Mouse (Mus musculus): ENCODE measurements at regions not wholly inside any gene's neighbourhood (a gene's known extent, or its start where the extent isn't known, plus 50 kb on each side); places are given as distances from the start of the nearest gene placed in this dataset.

DNA sequence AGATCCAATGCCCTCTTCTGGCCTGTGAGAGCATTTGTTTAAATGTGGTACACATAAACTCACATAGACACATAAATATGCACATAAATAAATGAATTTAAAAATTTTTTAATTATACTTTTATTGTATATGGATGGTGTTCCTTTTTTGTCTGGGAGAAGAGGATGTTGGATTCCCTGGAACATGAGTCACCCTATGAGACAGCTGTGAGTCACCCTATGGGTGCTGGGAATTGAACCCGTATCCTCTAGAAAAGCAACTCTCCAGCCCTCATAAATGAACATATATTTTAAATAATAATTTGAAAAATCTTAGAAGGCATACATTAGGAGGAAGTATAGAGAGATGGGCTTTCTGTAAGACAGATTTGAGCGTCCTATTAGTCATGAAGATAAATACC, 76.1 kb upstream of the Dynlt3 start:
- TF ChIP-seq GATA1 (IDR thresholded peaks at IDR 0.05; ENCODE audit: low read length) = no peak

DNA sequence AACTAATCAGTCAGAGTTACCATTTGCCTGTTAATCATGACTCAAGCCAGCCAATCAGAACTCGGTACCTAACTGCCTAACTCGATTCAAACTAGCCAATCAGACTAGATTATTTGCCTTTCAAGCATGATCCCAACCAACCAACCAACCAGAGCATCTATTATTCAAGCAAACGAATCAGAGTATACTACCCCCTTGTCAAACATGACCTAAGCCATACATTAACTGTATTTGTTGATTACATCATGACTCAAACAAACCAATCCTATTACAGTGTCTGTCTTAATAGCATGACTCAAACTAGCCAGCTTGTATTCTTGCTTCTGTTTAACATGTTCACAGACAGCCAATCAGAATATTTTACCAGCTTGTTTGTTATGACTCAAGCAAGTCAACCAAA, 79.7 kb upstream of the Dynlt3 start:
- TF ChIP-seq GATA1 (IDR thresholded peaks at IDR 0.05; ENCODE audit: low read length) = no peak

DNA sequence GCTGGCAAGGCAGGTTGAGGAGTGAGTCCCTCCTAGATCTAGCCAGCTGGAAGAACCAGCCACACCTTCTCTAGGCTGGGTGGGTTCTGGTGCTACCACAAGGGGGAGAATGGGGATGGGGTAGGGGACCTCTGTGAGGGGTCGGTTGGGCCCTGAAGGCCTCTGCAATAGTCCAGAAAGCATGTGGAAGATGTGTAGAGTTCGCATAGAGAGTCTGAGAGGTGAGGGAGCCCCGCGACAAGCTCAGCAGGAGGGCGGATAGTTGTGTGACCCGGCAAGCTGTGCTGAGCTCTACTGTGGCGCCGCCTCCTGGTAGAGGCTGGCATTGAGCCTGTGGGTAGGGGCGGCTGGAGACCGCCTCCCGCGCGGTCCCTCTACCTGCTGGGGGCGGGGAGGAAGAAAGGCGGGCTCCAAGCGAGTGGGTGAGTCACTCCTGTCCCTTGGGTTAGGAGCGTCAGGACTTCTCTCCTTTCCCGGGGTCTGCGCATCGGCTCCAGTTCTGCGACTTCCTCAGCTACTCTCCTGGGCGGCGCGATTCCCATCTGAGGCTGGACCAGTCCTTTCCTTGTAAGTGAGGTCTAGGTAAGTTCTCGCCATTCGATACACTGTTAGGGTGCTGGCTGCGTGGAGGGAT, 84.6 kb upstream of the Dynlt3 start:
- no peak for TF ChIP-seq GATA1 (IDR thresholded peaks at IDR 0.05; ENCODE audit: low read length)

DNA sequence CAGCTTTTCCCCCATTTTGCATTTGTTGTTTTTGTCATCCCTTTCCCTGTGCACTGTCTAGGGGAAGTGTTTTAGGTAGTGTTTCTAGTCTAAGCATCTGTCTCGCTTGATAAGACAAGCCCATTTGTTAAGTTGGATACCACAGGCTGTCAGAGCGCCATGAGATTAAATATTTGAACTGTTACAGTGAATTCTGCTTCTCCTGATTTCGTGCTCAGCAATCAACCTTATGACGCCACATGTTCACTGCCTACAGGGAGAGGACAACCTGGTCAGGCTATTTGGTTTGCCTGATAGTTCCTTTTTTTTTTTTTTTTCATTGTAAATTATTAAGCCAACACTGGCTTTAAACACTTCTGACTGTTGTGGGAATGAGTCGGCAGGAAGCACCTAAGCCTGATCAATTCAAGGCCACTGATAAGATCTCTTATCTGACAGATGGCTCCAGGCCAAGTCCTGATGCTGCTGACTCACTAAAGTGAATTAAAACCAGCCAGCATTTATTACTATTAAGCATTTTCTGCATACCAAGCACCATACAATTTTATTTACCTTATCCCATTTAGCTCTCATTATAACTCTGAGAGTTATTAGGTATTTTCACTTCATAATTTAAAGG, 90.3 kb upstream of the Dynlt3 start:
- peak; percentile 23 for TF ChIP-seq GATA1 (IDR thresholded peaks at IDR 0.05; ENCODE audit: low read length)

DNA sequence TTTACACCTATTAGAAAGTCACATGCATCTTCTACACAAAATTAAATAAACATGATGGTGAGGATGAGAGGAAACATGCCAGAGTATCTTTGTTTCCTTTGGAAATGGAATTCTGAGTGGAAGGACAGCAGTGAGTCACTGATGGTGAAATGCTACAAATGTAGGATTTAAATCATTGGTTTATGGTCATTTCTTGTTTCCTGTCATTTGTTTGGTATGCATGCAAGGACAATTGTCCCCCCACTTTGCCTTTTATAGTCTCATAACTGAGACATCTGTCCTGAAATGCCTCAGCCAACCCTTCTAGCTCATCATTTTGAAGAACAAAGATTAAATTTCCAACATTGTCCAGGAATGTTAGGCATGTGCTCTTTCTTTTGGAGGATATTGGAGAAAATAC, 77.2 kb upstream of the Hypm start:
- no peak for TF ChIP-seq GATA1 (IDR thresholded peaks at IDR 0.05; ENCODE audit: low read length)

GRCm38 (mm10) chrX:9777498-9777897, 69.2 kb upstream of the Hypm start:
- no peak for TF ChIP-seq GATA1 (IDR thresholded peaks at IDR 0.05; ENCODE audit: low read length)

- TF ChIP-seq GATA1 (IDR thresholded peaks at IDR 0.05; ENCODE audit: low read length) = no peak
Measured at GRCm38 (mm10) chrX:9789542-9789941, 57.2 kb upstream of the Hypm start.

Measured in G1E-ER4 (cell line).